Mouse (Mus musculus): ENCODE measurements around the gene Pdxp.

The Pdxp gene

GRCm38 (mm10) chr15:78927788-78928457 is 14.2 kb downstream of the Pdxp start:
- peak; percentile 85 for DNase-seq (ENCODE audit: low read depth)

- no peak for DNase-seq (ENCODE audit: low read depth)
Observed at GRCm38 (mm10) chr15:78928539-78928938, 14.8 kb downstream of the Pdxp start.

- no peak for DNase-seq (ENCODE audit: low read depth)
Observed at GRCm38 (mm10) chr15:78930192-78930706, 16.5 kb downstream of the Pdxp start.

GRCm38 (mm10) chr15:78930801-78931426 is 17.2 kb downstream of the Pdxp start:
- DNase-seq (ENCODE audit: low read depth), result no peak

GRCm38 (mm10) chr15:78931577-78931976 is 17.9 kb downstream of the Pdxp start:
- DNase-seq (ENCODE audit: low read depth), result peak; percentile 83

- peak; percentile 81 for DNase-seq (ENCODE audit: low read depth)
Observed at GRCm38 (mm10) chr15:78934784-78935320, 21.1 kb downstream of the Pdxp start, which contains the start of gene Nol12. Gene Nol12 (plus strand): TSS chr15:78934933.

GRCm38 (mm10) chr15:78936403-78936802 is 22.7 kb downstream of the Pdxp start:
- DNase-seq (ENCODE audit: low read depth), result no peak

- no peak for DNase-seq (ENCODE audit: low read depth)
Observed at GRCm38 (mm10) chr15:78937311-78937710, 23.6 kb downstream of the Pdxp start.

GRCm38 (mm10) chr15:78937963-78938362 is 24.2 kb downstream of the Pdxp start:
- no peak for DNase-seq (ENCODE audit: low read depth)

GRCm38 (mm10) chr15:78940325-78940724 is 26.6 kb downstream of the Pdxp start:
- DNase-seq (ENCODE audit: low read depth), result no peak

GRCm38 (mm10) chr15:78942663-78943062 is 28.9 kb downstream of the Pdxp start:
- DNase-seq (ENCODE audit: low read depth), result no peak

- DNase-seq (ENCODE audit: low read depth), result no peak
Observed at GRCm38 (mm10) chr15:78946232-78946631, 32.5 kb downstream of the Pdxp start.

GRCm38 (mm10) chr15:78947657-78948056 is 33.9 kb downstream of the Pdxp start, which contains the start of gene Triobp:
Gene Triobp (plus strand): TSS chr15:78947724.
- no peak for DNase-seq (ENCODE audit: low read depth)

- no peak for DNase-seq (ENCODE audit: low read depth)
Observed at GRCm38 (mm10) chr15:78948152-78948725, 34.5 kb downstream of the Pdxp start.

- DNase-seq (ENCODE audit: low read depth), result no peak
Observed at GRCm38 (mm10) chr15:78948883-78949282, 35.2 kb downstream of the Pdxp start.

- no peak for DNase-seq (ENCODE audit: low read depth)
Observed at GRCm38 (mm10) chr15:78955663-78956062, 41.9 kb downstream of the Pdxp start.

GRCm38 (mm10) chr15:78956351-78956750 is 42.6 kb downstream of the Pdxp start:
- no peak for DNase-seq (ENCODE audit: low read depth)

GRCm38 (mm10) chr15:78957021-78957420 is 43.3 kb downstream of the Pdxp start:
- DNase-seq (ENCODE audit: low read depth), result no peak

GRCm38 (mm10) chr15:78959537-78959936 is 45.8 kb downstream of the Pdxp start:
- DNase-seq (ENCODE audit: low read depth), result no peak

GRCm38 (mm10) chr15:78960088-78960487 is 46.4 kb downstream of the Pdxp start:
- no peak for DNase-seq (ENCODE audit: low read depth)

- DNase-seq (ENCODE audit: low read depth), result peak; percentile 56
Observed at GRCm38 (mm10) chr15:78962885-78963284, 49.2 kb downstream of the Pdxp start.

Measured in c-Kit-positive CD71-negative TER-119-negative erythroid progenitor cells, embryonic 14.5 days (primary cell).